Mouse (Mus musculus) thymus, adult 2 months (tissue): ENCODE measurements around the gene Hspb6.

Experiments
- CTCF ChIP-seq: fragments of 200-500 bp; IDR thresholded peaks from 2 replicates; pipeline ENCODE4 v1.5.1; 2012; ENCODE audit warnings: mild to moderate bottlenecking, control low read depth, low read length, moderate library complexity, borderline replicate concordance; ENCODE audit not compliant: control insufficient read depth, poor library complexity, insufficient read depth; ENCODE audit errors: extremely low read depth
- POLR2A ChIP-seq: fragments of 200-500 bp; IDR thresholded peaks from 2 replicates; pipeline ENCODE4 v1.6.1; 2012; ENCODE audit warnings: mild to moderate bottlenecking, low read length, control low read depth, moderate library complexity; ENCODE audit not compliant: control insufficient read depth, poor library complexity, insufficient read depth; ENCODE audit errors: extremely low read depth

DNA sequence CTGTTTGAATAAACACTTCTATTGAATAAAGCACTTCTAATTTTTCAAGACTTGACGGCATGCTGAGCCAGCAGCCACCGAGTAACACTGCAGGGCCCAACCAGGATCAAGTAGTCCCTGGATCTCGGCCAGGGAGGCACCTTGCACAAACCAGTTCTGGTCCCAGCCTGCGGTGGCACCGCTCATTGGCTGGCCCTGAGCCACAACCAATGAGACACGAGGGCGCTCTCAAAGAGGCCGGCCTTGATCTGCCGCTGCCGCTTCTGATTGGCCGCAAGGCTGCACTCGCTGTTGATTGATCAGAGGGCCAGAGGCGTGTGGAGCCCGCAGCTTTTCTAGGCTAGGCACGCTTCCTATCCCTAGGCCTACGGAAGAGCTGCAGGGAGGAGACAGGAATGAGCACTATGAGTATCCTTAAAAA lies 48.0 kb downstream of the Hspb6 start:
- TF ChIP-seq CTCF (no peak), POLR2A (no peak)
